Mouse (Mus musculus) midbrain, embryonic 15.5 days (tissue): ENCODE data around the gene Rad50. TPM values are rescaled to one million over a fixed set of nuclear protein-coding genes. Genes with fewer than 3 reads are reported as not detected.

Source experiments
- ATAC-seq: fragments of 200-750 bp; cut with Nextera tagmentation; replicated peaks from 2 replicates; pipeline ENCODE4 v1.8.0; 2017; ENCODE audit warnings: moderate TSS enrichment
- H3K27ac ChIP-seq: fragments of 300-500 bp; sonication (generic); 2 replicates; pipeline ENCODE4 v1.5.1; 2015; ENCODE audit warnings: mild to moderate bottlenecking, inconsistent platforms
- H3K27me3 ChIP-seq: fragments of 300-500 bp; sonication (generic); replicated peaks from 2 replicates; pipeline ENCODE4 v1.6.1; 2015; ENCODE audit warnings: inconsistent platforms
- H3K36me3 ChIP-seq: fragments of 300-500 bp; sonication (generic); replicated peaks from 2 replicates; pipeline ENCODE4 v1.6.1; 2015; ENCODE audit warnings: inconsistent platforms
- H3K4me1 ChIP-seq: fragments of 300-500 bp; sonication (generic); 2 replicates; pipeline ENCODE4 v1.6.1; 2015; ENCODE audit warnings: inconsistent platforms
- H3K4me2 ChIP-seq: fragments of 300-500 bp; sonication (generic); 2 replicates; pipeline ENCODE4 v1.6.1; 2015; ENCODE audit warnings: inconsistent platforms, mild to moderate bottlenecking, moderate library complexity
- H3K4me3 ChIP-seq: fragments of 300-500 bp; sonication (generic); 2 replicates; pipeline ENCODE4 v1.5.1; 2015; ENCODE audit warnings: mild to moderate bottlenecking, inconsistent platforms
- H3K9ac ChIP-seq: fragments of 300-500 bp; sonication (generic); 2 replicates; pipeline ENCODE4 v1.6.1; 2015; ENCODE audit warnings: mild to moderate bottlenecking, inconsistent platforms
- H3K9me3 ChIP-seq: fragments of 300-500 bp; sonication (generic); 2 replicates; pipeline ENCODE4 v1.6.1; 2016; ENCODE audit warnings: inconsistent platforms
- WGBS: fragments of 180-500 bp; shearing (Covaris S2); methylation state at CpG from one replicate; pipeline ENCODE4 v1.1.7; 2015; ENCODE audit warnings: mixed read lengths; 5-methylcytosine and 5-hydroxymethylcytosine counted together
- polyA plus RNA-seq: library from polyadenylated mRNA; unstranded; fragments of >200 nt; fragmentation: Nextera tagmentation; extraction: Ambion mirVana; gene quantifications from 2 replicates; pipeline ENCODE4 v1.2.1, GENCODE M21; 2015

Gene Rad50
- polyA plus RNA-seq, 1 experiment from 2014 or later = 11.5 TPM

GRCm38 (mm10) chr11:53624124-53624523, 83.0 kb downstream of the Rad50 start:
- Histone ChIP-seq H3K36me3 (no peaks in the 10 kb centered on the region), H3K4me3 (no peak overlapping the region), H3K27ac (no peak overlapping the region), H3K9ac (no peak overlapping the region), H3K27me3 (no peaks in the 10 kb centered on the region), H3K4me2 (no peak overlapping the region), H3K9me3 (no peaks in the 10 kb centered on the region), H3K4me1 (no peaks in the 10 kb centered on the region)
- no peak for ATAC-seq
- WGBS = 97% methylated on average over 2 of the region's 2 CpGs

DNA sequence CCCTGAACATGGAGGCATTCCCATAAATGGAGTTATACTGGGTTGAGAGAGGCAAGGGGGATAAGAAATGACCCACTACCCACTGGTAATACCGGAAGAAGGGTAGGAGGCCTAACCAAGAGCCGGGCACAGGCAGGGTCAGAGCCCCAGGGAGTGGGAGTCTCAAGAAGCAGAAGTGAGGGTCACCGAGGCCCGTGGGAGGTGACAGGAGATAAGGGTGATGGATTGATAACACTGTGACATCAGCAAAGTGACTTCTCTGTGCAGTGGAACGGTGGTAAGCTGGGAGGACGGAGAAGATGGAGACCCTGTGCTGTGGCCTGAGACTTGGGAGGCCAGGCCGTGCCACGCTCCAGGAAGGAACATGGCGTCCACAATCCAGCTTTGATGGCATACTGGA, 83.5 kb downstream of the Rad50 start:
- H3K9ac ChIP-seq = no peak overlapping the region
- 93% methylated on average over 9 of the region's 9 CpGs for WGBS
- no peak for ATAC-seq
- no peaks in the 10 kb centered on the region for H3K4me1 ChIP-seq
- H3K4me3 ChIP-seq = no peak overlapping the region
- no peaks in the 10 kb centered on the region for H3K9me3 ChIP-seq
- no peaks in the 10 kb centered on the region for H3K27me3 ChIP-seq
- H3K4me2 ChIP-seq = no peak overlapping the region
- no peak overlapping the region for H3K27ac ChIP-seq
- H3K36me3 ChIP-seq = no peaks in the 10 kb centered on the region

GRCm38 (mm10) chr11:53622440-53622806, 84.7 kb downstream of the Rad50 start:
- no peak overlapping the region for H3K27ac ChIP-seq
- H3K4me3 ChIP-seq = no peak overlapping the region
- no peaks in the 10 kb centered on the region for H3K36me3 ChIP-seq
- WGBS = 86% methylated on average over 6 of the region's 6 CpGs
- no peak for ATAC-seq
- H3K9me3 ChIP-seq = no peaks in the 10 kb centered on the region
- H3K9ac ChIP-seq = no peak overlapping the region
- no peaks in the 10 kb centered on the region for H3K4me1 ChIP-seq
- H3K27me3 ChIP-seq = no peaks in the 10 kb centered on the region
- H3K4me2 ChIP-seq = no peak overlapping the region

- 89% methylated on average over 11 of the region's 11 CpGs for WGBS
- Histone ChIP-seq H3K36me3 (no peaks in the 10 kb centered on the region), H3K4me2 (no peak overlapping the region), H3K4me1 (no peaks in the 10 kb centered on the region), H3K27ac (no peak overlapping the region), H3K9me3 (no peaks in the 10 kb centered on the region), H3K4me3 (no peak overlapping the region), H3K27me3 (no peaks in the 10 kb centered on the region), H3K9ac (no peak overlapping the region)
- ATAC-seq = no peak
Measured at GRCm38 (mm10) chr11:53621582-53622439, 85.3 kb downstream of the Rad50 start.

DNA sequence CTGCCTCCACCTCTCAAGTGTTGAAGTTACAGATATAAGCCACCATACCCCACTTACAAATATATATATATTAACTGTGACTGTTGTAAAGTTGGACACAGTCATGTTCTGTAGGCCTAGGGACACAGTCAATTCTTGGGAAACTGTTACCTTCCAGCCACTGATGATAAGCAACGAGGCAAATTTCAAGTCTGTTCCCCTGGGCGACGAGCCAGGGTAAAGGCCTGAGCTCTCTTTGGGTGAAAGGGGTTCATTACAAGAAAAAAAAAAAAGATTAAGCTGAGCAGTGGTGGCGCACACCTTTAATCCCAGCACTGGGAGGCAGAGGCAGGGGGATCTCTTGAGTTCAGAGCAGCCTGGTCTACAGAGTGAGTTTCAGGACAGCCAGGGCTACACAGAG, 87.0 kb downstream of the Rad50 start:
- Histone ChIP-seq H3K9me3 (no peaks in the 10 kb centered on the region), H3K9ac (no peak overlapping the region), H3K4me1 (no peaks in the 10 kb centered on the region), H3K36me3 (no peaks in the 10 kb centered on the region), H3K4me2 (no peak overlapping the region), H3K27ac (no peak overlapping the region), H3K27me3 (no peaks in the 10 kb centered on the region), H3K4me3 (no peak overlapping the region)
- 91% methylated on average over 4 of the region's 4 CpGs for whole genome bisulfite sequencing
- no peak for ATAC-seq

- no peak overlapping the region for H3K4me3 ChIP-seq
- no peak overlapping the region for H3K27ac ChIP-seq
- no peaks in the 10 kb centered on the region for H3K9me3 ChIP-seq
- 71% methylated on average over 6 of the region's 6 CpGs for WGBS
- H3K9ac ChIP-seq = no peak overlapping the region
- no peaks in the 10 kb centered on the region for H3K36me3 ChIP-seq
- no peak overlapping the region for H3K4me2 ChIP-seq
- no peaks in the 10 kb centered on the region for H3K27me3 ChIP-seq
- ATAC-seq = no peak
- no peaks in the 10 kb centered on the region for H3K4me1 ChIP-seq
Measured at GRCm38 (mm10) chr11:53619428-53619827, 87.7 kb downstream of the Rad50 start.

DNA sequence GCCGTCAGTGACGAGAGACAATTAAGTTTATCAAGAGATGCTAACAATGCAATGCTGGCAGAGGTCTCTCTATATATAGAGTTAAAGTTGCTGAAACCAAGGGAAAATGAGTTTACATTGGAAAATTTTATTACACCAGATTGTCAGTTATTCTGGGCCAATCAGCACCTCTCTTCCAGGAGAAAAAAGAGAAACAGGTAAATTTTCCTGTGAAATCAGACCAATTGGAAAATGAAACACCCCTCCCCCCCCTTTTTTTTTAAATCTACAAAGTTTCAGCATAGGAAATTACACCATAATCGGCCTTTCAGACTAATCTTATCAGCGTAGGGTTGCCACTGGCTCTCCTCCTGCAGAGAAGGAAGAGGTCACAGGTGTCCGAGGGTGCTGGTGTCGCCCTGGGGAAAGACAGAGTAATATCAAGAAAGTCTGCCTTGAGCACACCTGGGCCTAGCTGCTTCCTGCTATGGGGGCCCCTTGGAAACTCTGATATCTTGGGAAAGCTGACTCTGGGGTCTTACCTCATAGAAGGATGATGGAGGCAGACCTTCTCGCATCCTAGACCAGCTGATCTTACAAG, 88.4 kb downstream of the Rad50 start, which contains the start of gene Il4:
Gene Il4, minus strand, starts transcription at position 51 of the 580 bp plus-strand sequence.
- no peaks in the 10 kb centered on the region for H3K27me3 ChIP-seq
- H3K4me1 ChIP-seq = no peaks in the 10 kb centered on the region
- H3K9ac ChIP-seq = no peak within 1 kb of the TSS
- 90% methylated on average over 7 of the region's 7 CpGs for WGBS
- no peak for ATAC-seq
- H3K9me3 ChIP-seq = no peaks in the 10 kb centered on the region
- H3K36me3 ChIP-seq = no peaks in the 10 kb centered on the region
- H3K4me3 ChIP-seq = no peak within 1 kb of the TSS
- no peak within 1 kb of the TSS for H3K27ac ChIP-seq
- no peak within 1 kb of the TSS for H3K4me2 ChIP-seq

DNA sequence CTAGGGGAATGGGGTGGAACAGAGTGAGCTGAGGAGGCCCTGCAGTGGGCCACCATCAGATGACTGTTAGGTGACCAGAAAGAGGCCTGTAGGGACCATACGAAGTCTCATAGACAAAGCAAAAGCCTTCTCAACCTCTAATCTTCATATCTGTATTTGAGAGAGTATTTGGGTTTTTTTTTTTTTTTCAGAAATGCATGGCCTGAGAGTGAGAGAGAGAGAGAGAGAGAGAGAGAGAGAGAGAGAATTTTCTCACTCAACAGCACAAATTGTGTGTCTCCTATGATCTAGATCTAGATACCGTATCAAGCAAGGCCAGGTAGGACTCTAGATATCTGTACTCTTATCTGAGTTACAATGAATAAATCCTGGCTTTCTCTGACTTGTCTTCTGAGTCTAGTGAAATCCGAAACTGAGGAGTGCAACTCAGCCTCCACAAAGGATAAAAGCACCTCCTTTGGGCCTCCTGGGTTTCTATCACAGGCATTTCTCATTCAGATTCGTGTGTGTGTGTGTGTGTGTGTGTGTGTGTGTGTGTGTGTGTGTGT, 89.5 kb downstream of the Rad50 start:
- no peak overlapping the region for H3K4me3 ChIP-seq
- no peaks in the 10 kb centered on the region for H3K9me3 ChIP-seq
- 63% methylated on average over 4 of the region's 4 CpGs for WGBS
- no peaks in the 10 kb centered on the region for H3K27me3 ChIP-seq
- no peaks in the 10 kb centered on the region for H3K4me1 ChIP-seq
- ATAC-seq = no peak
- no peak overlapping the region for H3K9ac ChIP-seq
- no peak overlapping the region for H3K4me2 ChIP-seq
- H3K36me3 ChIP-seq = no peaks in the 10 kb centered on the region
- H3K27ac ChIP-seq = no peak overlapping the region

DNA sequence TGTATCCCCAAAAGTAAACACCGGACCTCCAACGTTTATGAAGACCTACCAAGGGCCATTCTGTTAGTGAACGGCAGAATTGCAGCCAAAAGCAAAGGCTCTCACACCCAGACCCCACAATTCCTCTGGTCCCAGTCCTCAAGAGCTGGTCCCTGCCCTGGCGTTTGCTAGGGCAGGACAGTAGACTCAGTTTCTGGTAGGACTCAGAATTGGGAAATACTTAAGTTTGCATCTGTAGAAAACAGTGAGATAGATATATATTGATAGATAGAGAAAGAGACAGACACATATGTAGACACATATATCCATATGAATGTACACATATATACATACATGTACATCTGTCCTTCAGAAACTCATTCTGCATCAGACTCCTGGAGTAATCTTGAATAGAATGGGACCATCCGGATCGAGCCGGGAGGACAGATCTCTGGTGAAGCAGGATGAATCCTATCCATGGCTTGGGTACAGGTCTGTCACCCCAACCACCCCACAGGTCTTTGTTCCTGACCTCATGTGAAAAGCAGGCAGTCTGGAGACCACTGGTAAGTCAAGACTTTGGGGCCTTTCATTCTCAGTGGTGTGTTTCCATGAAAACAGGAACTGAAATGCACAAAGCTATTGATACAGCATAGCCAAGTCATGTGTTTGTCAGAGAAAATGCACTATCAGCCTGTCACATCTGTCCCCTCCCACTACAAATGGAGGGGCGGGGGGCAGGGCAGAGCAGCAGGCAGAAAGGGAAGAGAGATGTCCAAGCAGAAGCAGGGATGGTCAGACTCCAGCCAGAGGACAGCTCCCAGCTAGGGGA, 90.2 kb downstream of the Rad50 start:
- Histone ChIP-seq H3K27me3 (no peaks in the 10 kb centered on the region), H3K9ac (no peak overlapping the region), H3K4me1 (no peaks in the 10 kb centered on the region), H3K27ac (no peak overlapping the region), H3K9me3 (no peaks in the 10 kb centered on the region), H3K4me2 (no peak overlapping the region), H3K36me3 (no peaks in the 10 kb centered on the region), H3K4me3 (no peak overlapping the region)
- no peak for ATAC-seq
- WGBS = 87% methylated on average over 8 of the region's 8 CpGs

DNA sequence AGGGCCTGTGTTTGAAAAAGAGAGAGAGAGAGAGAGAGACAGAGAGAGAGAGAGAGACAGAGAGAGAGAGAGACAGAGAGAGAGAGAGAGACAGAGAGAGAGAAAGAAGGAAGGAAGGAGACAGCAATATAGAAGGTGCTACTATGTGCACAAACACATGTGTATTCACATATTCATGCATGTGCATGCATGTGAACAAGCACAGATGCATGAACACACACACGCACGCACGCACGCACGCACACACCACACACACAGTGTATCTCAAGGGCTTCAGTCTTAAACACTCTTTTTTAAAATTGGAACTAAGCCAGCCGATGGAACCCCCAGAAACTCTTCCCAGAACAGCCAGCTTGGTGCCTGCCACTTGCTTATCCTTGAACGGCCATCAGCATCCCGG, 91.5 kb downstream of the Rad50 start:
- no peak for ATAC-seq
- Histone ChIP-seq H3K4me1 (no peaks in the 10 kb centered on the region), H3K4me3 (no peak overlapping the region), H3K9me3 (no peaks in the 10 kb centered on the region), H3K9ac (no peak overlapping the region), H3K36me3 (no peaks in the 10 kb centered on the region), H3K27me3 (no peaks in the 10 kb centered on the region), H3K27ac (no peak overlapping the region), H3K4me2 (no peak overlapping the region)
- WGBS = 93% methylated on average over 8 of the region's 8 CpGs

DNA sequence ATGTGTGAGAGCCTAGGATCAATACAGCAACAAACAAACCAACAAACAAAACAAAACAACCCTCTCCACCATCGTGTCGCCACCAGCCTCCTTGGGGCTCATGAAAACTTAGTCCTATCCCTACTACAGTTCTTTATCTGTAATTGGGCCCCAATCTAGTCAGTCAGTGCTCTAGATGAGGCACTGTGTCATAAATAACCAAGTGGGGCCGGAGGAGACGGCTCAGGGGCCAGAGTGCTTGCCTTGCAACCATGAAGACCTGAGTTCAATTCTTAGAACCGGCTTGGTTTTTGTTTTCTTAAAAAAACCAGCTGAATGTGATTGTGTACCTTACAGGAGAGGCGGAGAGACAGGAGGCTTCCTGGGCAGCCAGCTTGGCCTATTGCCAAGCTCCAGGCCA, 91.9 kb downstream of the Rad50 start:
- Histone ChIP-seq H3K27me3 (no peaks in the 10 kb centered on the region), H3K9ac (no peak overlapping the region), H3K27ac (no peak overlapping the region), H3K9me3 (no peaks in the 10 kb centered on the region), H3K4me3 (no peak overlapping the region), H3K4me1 (no peaks in the 10 kb centered on the region), H3K4me2 (no peak overlapping the region), H3K36me3 (no peaks in the 10 kb centered on the region)
- WGBS = 76% methylated on average over 6 of the region's 6 CpGs
- ATAC-seq = no peak

DNA sequence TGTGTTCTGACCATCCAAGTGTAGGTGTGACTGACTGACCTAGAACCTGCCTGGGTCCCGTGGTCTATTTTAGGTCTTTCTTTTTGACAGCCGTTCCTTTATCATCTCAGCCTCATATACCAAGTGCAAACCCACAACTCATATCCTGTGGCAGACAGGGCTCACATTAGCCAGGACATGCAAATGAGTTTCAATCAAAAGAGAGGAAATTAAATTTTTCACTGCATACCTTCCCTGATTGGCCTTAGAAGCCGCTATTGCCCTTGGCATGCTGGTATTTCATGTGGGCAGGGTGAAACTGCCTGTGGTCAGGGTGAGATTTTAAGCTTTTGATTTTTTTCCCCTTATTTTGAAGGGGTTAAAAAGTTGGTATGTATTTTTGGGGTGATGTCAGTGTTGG, 97.4 kb downstream of the Rad50 start:
- no peak for ATAC-seq
- Histone ChIP-seq H3K27ac (no peak overlapping the region), H3K4me3 (no peak overlapping the region), H3K4me2 (no peak overlapping the region), H3K4me1 (peaks cover 10% of the 10 kb centered on the region; the same call in 1 of the 2 replicates), H3K9me3 (no peaks in the 10 kb centered on the region), H3K36me3 (no peaks in the 10 kb centered on the region), H3K9ac (no peak overlapping the region), H3K27me3 (no peaks in the 10 kb centered on the region)
- WGBS = 92% methylated on average over 3 of the region's 3 CpGs
